Mouse (Mus musculus): Measurements from ENCODE around the gene Gsg1. TPM values are rescaled to one million over a fixed set of nuclear protein-coding genes. Genes with fewer than 3 reads are reported as not detected.

The Gsg1 gene
- total and polyA plus RNA-seq, 3 experiments, result not detected

DNA sequence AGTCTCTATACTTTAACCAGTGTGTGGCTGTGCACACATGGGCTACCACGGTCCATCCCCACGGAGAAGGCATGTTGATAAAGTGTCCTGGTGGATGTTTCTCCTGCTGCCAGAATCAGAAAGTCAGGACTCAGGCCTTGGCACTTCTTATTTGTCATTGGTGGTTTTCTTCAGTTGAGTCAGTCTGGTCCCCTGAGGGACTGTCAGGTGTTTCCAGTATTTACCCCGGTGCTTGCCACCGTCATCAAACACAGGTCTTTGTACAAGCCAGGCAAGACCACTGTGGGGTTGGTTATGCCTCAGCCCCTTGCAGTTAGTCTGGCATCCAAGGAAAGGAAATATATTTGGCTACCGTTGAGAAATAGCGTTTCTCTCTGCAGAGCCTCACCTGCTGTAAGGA is 23.6 kb downstream of the Gsg1 start:
- H3K4me1 ChIP-seq (ENCODE audit: insufficient read depth, low read depth, low read length), result peaks cover 4% of the 10 kb centered on the region; the same call in 1 of the 2 replicates

GRCm38 (mm10) chr6:135228465-135228941 is 25.6 kb downstream of the Gsg1 start:
- ATAC-seq (ENCODE audit: extremely low read depth, insufficient number of reproducible peaks, low FRiP score, poor library complexity, severe bottlenecking) (no peak), DNase-seq (ENCODE audit: low spot score) (no peak)
- H3K27me3 ChIP-seq (ENCODE audit: insufficient read depth, low read length), result no peaks in the 10 kb centered on the region
- H3K4me1 ChIP-seq (ENCODE audit: insufficient read depth, low read depth, low read length), result peaks cover 4% of the 10 kb centered on the region; the same call in 1 of the 2 replicates
- H3K4me3 ChIP-seq (ENCODE audit: low read depth, low read length), result no peak overlapping the region
- TF ChIP-seq POLR2AphosphoS5 (IDR thresholded peaks at IDR 0.05; ENCODE audit: insufficient replicate concordance, low read depth, low read length), result no peak
- TF ChIP-seq GATA2 (IDR thresholded peaks at IDR 0.05; ENCODE audit: borderline replicate concordance, low read depth, low read length), result no peak
- TF ChIP-seq GATA1 (IDR thresholded peaks at IDR 0.05; ENCODE audit: borderline replicate concordance, low read length), result no peak
- no peak for TF ChIP-seq CTCF (IDR thresholded peaks at IDR 0.05; ENCODE audit: low read depth, low read length)
- TF ChIP-seq TAL1 (conservative IDR thresholded peaks at IDR 0.05; ENCODE audit: low read depth, low read length), result no peak
- peaks cover 87% of the 10 kb centered on the region for H3K36me3 ChIP-seq (replicated peaks)
- peaks cover 41% of the 10 kb centered on the region for H3K9me3 ChIP-seq (replicated peaks)

More for the DNA sequence above, 23.6 kb downstream of the Gsg1 start:
- DNase-seq (ENCODE audit: low spot score) (no peak), ATAC-seq (ENCODE audit: extremely low read depth, insufficient number of reproducible peaks, low FRiP score, poor library complexity, severe bottlenecking) (no peak)
- H3K27me3 ChIP-seq (ENCODE audit: insufficient read depth, low read length), result no peaks in the 10 kb centered on the region
- TF ChIP-seq CTCF (IDR thresholded peaks at IDR 0.05; ENCODE audit: low read depth, low read length) (no peak), POLR2AphosphoS5 (IDR thresholded peaks at IDR 0.05; ENCODE audit: insufficient replicate concordance, low read depth, low read length) (no peak), TAL1 (conservative IDR thresholded peaks at IDR 0.05; ENCODE audit: low read depth, low read length) (no peak), GATA2 (IDR thresholded peaks at IDR 0.05; ENCODE audit: borderline replicate concordance, low read depth, low read length) (no peak), GATA1 (IDR thresholded peaks at IDR 0.05; ENCODE audit: borderline replicate concordance, low read length) (no peak)
- no peak overlapping the region for H3K4me3 ChIP-seq (ENCODE audit: low read depth, low read length)
- H3K36me3 ChIP-seq (replicated peaks), result peaks cover 88% of the 10 kb centered on the region
- H3K9me3 ChIP-seq (replicated peaks), result peaks cover 38% of the 10 kb centered on the region

DNA sequence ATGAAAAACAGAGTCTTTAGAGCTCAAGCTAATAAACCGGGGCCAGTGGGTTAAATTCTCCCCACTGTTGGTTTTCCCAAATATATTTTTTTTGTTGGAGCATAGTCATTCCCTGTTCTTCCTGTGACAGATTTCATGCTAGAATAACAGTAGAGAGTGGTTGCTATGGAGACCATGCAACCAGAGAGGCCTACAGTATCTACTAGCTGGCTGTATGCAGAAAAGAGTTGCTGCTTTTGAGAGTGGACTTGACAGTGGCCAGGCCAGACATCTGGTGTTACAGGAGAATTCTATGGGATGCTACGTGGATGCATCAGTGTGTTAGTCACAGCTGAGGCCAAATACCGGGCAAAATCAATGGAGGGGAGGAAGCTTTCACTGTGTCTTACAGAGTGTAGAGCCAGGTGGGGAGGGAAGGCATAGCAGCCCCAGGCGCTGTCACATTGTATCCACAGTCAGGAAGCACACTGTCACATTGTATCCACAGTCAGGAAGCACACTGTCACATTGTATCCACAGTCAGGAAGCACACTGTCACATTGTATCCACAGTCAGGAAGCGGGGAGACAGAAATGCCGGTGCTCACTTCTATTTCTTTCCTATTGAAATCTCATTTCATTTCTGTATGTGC is 30.2 kb downstream of the Gsg1 start:
- TF ChIP-seq GATA2 (IDR thresholded peaks at IDR 0.05; ENCODE audit: borderline replicate concordance, low read depth, low read length), result no peak
- TF ChIP-seq CTCF (IDR thresholded peaks at IDR 0.05; ENCODE audit: low read depth, low read length), result no peak
- TF ChIP-seq POLR2AphosphoS5 (IDR thresholded peaks at IDR 0.05; ENCODE audit: insufficient replicate concordance, low read depth, low read length), result no peak
- no peak for TF ChIP-seq TAL1 (conservative IDR thresholded peaks at IDR 0.05; ENCODE audit: low read depth, low read length)
- no peak for TF ChIP-seq GATA1 (IDR thresholded peaks at IDR 0.05; ENCODE audit: borderline replicate concordance, low read length)
- H3K4me3 ChIP-seq (ENCODE audit: low read depth, low read length), result no peak overlapping the region
- no peak for DNase-seq (ENCODE audit: low spot score)
- H3K27me3 ChIP-seq (ENCODE audit: insufficient read depth, low read length), result no peaks in the 10 kb centered on the region
- H3K36me3 ChIP-seq (replicated peaks), result peaks cover 89% of the 10 kb centered on the region
- peaks cover 19% of the 10 kb centered on the region for H3K9me3 ChIP-seq (replicated peaks)
- peaks cover 4% of the 10 kb centered on the region; the same call in 1 of the 2 replicates for H3K4me1 ChIP-seq (ENCODE audit: insufficient read depth, low read depth, low read length)
- ATAC-seq (ENCODE audit: extremely low read depth, insufficient number of reproducible peaks, low FRiP score, poor library complexity, severe bottlenecking), result no peak

DNA sequence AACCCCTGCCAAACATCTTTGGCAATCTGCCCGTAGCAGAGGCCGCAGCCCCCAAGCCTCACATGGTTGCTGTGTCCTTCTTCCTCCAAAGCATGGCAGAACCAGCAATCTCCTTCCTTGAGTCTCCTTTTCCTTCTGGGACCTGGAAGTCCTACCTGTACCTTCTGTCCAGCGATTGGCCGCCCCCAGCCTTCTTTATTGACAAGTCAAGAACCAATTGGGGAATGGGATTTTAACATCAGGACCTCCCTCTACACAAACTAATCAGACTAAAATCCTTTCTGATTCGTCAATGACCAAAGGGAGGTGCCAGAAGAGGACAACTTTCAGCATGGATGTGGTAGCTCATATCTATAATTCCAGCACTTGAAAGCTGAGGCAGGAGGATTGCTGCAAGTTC is 34.2 kb downstream of the Gsg1 start:
- peaks cover 2% of the 10 kb centered on the region; the same call in 1 of the 2 replicates for H3K4me1 ChIP-seq (ENCODE audit: insufficient read depth, low read depth, low read length)
- H3K27me3 ChIP-seq (ENCODE audit: insufficient read depth, low read length), result no peaks in the 10 kb centered on the region
- no peak overlapping the region for H3K4me3 ChIP-seq (ENCODE audit: low read depth, low read length)
- ATAC-seq (ENCODE audit: extremely low read depth, insufficient number of reproducible peaks, low FRiP score, poor library complexity, severe bottlenecking) (no peak), DNase-seq (ENCODE audit: low spot score) (no peak)
- peaks cover 20% of the 10 kb centered on the region for H3K9me3 ChIP-seq (replicated peaks)
- no peak for TF ChIP-seq POLR2AphosphoS5 (IDR thresholded peaks at IDR 0.05; ENCODE audit: insufficient replicate concordance, low read depth, low read length)
- no peak for TF ChIP-seq CTCF (IDR thresholded peaks at IDR 0.05; ENCODE audit: low read depth, low read length)
- TF ChIP-seq GATA1 (IDR thresholded peaks at IDR 0.05; ENCODE audit: borderline replicate concordance, low read length), result no peak
- TF ChIP-seq GATA2 (IDR thresholded peaks at IDR 0.05; ENCODE audit: borderline replicate concordance, low read depth, low read length), result no peak
- TF ChIP-seq TAL1 (conservative IDR thresholded peaks at IDR 0.05; ENCODE audit: low read depth, low read length), result no peak
- H3K36me3 ChIP-seq (replicated peaks), result peaks cover 90% of the 10 kb centered on the region

DNA sequence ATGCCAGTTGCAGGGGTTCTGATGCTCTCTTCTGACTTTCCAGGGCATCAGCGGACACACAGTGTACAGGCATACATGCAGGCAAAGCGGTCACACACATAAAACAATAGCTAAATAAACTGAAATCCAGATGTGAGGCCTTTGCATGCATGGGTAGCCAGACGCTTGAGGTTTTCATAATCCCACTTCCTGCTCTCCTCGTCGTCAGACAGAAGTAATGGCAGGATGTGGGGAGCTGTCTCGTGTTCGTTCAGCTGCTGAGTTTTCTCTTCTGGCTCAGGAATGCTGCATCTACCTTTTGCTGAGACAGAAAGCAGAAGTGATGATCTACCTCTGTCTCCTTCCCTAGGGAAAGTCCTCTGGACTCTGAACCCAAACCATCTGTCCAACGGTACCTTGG is 35.8 kb downstream of the Gsg1 start:
- no peak for DNase-seq (ENCODE audit: low spot score)
- H3K36me3 ChIP-seq (replicated peaks), result peaks cover 94% of the 10 kb centered on the region
- no peak for ATAC-seq (ENCODE audit: extremely low read depth, insufficient number of reproducible peaks, low FRiP score, poor library complexity, severe bottlenecking)
- peaks cover 2% of the 10 kb centered on the region; the same call in 1 of the 2 replicates for H3K4me1 ChIP-seq (ENCODE audit: insufficient read depth, low read depth, low read length)
- H3K9me3 ChIP-seq (replicated peaks), result peaks cover 18% of the 10 kb centered on the region
- H3K27me3 ChIP-seq (ENCODE audit: insufficient read depth, low read length), result no peaks in the 10 kb centered on the region
- TF ChIP-seq GATA2 (IDR thresholded peaks at IDR 0.05; ENCODE audit: borderline replicate concordance, low read depth, low read length) (no peak), POLR2AphosphoS5 (IDR thresholded peaks at IDR 0.05; ENCODE audit: insufficient replicate concordance, low read depth, low read length) (no peak)
- no peak overlapping the region for H3K4me3 ChIP-seq (ENCODE audit: low read depth, low read length)

DNA sequence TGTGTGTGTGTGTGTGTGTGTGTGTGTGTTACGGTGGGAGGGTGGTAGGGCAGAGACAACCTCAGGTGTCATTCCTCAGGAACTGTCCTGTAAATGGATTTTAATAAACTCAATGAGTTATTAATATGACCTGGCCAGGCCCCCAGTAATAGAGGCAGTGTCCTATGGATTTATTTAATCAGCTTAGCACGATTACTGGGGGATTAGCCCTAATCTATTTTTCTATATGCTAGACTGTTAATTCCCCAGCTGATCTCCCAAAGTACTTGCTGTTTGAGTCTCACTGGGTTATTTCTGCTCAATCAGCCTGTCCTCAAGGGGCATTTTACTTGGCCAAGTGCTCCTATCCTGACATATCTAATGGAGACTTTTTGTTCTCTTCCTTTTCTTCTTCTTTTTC is 41.5 kb downstream of the Gsg1 start:
- Histone ChIP-seq H3K36me3 (replicated peaks) (peaks cover 76% of the 10 kb centered on the region), H3K27me3 (ENCODE audit: insufficient read depth, low read length) (no peaks in the 10 kb centered on the region), H3K9me3 (replicated peaks) (peaks cover 37% of the 10 kb centered on the region), H3K4me1 (ENCODE audit: insufficient read depth, low read depth, low read length) (peaks cover 22% of the 10 kb centered on the region), H3K4me3 (ENCODE audit: low read depth, low read length) (no peak overlapping the region)
- DNase-seq (ENCODE audit: low spot score), result no peak
- no peak for TF ChIP-seq POLR2AphosphoS5 (IDR thresholded peaks at IDR 0.05; ENCODE audit: insufficient replicate concordance, low read depth, low read length)
- TF ChIP-seq GATA2 (IDR thresholded peaks at IDR 0.05; ENCODE audit: borderline replicate concordance, low read depth, low read length), result no peak
- TF ChIP-seq CTCF (IDR thresholded peaks at IDR 0.05; ENCODE audit: low read depth, low read length), result no peak
- no peak for TF ChIP-seq TAL1 (conservative IDR thresholded peaks at IDR 0.05; ENCODE audit: low read depth, low read length)
- TF ChIP-seq GATA1 (IDR thresholded peaks at IDR 0.05; ENCODE audit: borderline replicate concordance, low read length), result no peak
- ATAC-seq (ENCODE audit: extremely low read depth, insufficient number of reproducible peaks, low FRiP score, poor library complexity, severe bottlenecking), result no peak
